Mouse (Mus musculus) cerebral cortex, adult 2 months (tissue): Measurements from ENCODE around the gene Yaf2.

Source experiments
- WGBS: fragments of 180-500 bp; shearing (Covaris S2); methylation state at CpG from one replicate; pipeline ENCODE4 v1.1.7; 2018; 5-methylcytosine and 5-hydroxymethylcytosine counted together

The Yaf2 gene

DNA sequence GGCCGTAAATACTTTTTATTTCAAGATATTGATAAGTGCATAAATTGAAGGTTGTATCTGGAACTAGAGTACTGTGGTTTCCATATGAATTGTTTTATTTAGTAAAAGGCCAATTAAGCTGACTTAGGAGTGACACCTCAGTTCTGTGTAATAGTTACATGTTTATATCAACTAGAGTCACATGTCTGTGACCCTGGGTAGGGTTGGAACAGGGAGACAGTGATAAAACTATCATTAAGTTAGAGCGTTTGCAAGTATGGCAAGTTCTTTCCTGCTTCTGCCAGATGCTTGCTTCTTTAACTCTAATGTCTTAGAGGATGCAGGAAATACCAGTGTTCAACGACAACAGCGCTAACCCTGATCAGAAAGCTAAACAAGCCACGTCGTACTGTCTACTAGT is 52.4 kb downstream of the Yaf2 start:
- 85% methylated on average over 6 of the region's 6 CpGs for whole genome bisulfite sequencing

DNA sequence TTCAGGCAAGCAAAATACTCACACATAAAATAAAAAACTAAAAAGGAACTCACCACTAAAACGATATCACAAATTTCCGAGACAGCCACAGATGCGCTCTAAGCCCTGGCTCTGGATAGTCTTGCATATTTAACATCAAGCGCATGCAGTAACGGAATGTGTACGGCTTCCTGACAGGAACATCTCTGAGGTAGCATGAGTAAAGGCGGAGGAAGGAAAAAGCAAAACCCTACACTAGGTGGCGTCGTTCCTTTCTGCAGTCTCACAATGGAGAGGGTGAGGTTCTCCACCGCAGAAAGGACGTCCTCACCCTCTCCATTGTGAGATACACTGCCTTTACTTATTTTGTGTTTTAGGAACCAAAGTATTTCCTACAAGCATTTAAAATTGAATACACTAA is 53.4 kb downstream of the Yaf2 start:
- WGBS = 64% methylated on average over 11 of the region's 11 CpGs

DNA sequence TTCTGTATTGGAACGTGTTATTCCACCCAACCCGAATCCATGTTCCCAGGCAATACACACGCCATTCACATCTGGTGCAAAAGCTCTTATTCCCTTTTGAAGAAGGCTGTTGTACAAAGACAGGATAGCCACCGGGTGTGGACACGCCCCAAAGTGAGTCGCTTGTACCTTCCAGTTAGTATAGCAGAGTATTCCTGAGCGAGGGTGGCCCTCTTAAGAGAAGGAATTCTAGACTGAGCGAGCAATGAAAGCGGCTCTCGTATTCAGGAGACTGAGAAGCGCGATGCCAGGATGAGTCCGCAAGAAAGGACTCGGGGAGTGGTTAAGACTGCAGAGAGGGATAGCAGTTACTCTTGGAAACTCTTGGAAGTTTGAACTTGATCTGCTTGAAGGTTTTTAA is 60.5 kb downstream of the Yaf2 start:
- WGBS = 3% methylated on average over 14 of the region's 14 CpGs

DNA sequence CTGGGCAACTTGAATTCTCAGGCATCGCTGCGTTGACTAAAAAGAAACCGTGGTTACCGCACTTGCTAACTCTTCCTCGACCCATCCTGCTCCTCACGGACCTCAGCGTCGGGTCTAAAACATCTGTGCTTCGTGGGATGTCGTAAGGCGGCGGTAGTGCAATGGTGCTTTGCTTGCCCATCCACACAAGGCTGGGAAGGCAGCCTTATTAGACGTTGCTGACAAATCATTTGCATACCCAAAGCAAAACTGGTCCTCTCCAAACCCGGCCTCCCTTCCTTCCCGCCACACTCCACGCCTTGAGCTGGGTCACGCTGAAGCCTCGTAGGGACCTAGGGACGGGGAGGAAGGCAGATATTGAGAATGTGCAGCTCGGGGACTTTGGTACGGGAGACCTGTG is 61.1 kb downstream of the Yaf2 start:
- WGBS = under 1% methylated on average over 21 of the region's 21 CpGs

DNA sequence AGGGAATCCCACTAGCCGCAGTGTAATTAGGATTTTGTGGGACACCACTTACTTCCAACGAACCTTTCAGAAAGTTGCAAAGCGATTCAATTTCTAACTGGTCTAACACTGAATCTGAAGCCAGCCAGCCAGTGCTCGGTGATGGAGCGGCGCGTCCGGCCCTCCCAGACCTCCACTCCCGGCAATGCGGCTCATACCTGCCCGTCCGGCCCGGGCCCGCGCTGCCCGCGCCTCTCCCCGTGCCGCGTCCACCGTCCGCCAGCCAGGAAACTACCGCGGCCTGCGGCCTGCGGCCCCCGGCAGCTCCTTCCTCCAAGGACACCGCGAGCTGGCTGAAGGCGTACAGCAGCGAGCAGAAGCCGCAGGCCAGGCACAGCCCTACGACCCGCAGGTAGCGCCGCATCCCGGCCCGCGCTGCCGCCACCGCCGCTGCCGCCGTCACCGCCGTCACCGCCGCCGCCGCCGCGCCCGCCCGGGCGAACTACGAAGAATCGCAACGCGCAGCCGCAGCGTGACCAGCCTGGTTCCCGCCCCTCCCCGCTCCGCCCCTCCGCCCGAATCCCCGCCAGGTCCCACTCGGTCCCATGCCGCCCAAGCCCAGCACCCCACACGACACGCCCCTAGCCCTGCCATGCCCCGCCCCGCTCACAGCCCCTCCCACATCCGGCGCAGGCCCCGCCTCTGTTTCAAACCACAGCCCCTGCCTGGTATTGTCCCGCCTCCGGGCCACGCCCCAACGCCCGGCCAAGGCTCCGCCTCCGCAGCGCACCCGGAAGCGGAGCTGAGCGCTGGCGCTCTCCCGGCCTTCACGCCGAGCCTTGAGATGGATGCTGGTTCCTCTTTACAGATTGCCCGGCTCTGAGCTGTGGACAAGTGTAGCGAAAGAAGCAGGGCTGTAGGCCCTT is 61.8 kb downstream of the Yaf2 start, which contains the start of gene Gxylt1:
Gene Gxylt1, minus strand, starts transcription at position 501 of the 905 bp plus-strand sequence.
- WGBS = 1% methylated on average over 89 of the region's 93 CpGs

DNA sequence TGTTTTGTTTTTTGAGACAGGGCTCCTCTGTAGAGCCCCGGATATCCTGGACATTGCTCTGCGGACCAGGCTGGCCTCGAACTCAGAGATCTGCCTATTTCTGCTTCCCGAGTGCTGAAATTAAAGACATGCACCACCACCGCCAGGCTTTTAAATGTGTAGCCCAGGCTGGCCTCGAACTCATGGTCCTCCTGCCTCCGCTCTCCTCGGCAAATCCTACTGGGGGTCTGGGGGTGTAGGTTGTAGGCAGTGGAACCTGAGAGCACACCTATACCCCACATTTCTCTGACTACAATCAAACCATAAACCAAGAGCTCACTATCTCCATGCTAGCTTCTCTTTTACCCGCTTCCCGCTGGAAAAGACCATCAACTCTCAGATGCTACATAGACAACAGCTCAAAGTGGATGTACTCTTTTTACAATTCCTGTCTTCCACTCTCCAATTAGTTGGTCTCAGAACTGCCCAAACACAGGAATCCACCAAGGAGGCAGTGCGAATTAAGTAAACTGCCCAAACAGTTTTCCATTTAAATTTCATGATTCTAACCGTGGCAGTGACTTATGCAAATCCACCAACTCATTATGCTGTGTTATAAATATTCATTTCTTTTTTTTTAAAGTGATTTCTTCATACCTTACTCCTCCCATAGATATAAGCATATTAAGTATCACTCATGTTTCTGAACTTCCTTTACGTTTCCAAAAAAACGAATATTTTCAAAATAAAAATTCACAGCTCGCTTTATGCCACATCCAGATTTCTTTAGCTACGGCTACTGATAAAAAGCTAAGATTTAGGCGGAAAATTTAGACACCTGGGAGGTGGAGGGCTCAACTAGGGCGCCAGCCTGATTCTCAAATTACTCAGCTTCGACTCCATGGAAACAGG is 62.7 kb downstream of the Yaf2 start:
- 34% methylated on average over 19 of the region's 19 CpGs for WGBS

DNA sequence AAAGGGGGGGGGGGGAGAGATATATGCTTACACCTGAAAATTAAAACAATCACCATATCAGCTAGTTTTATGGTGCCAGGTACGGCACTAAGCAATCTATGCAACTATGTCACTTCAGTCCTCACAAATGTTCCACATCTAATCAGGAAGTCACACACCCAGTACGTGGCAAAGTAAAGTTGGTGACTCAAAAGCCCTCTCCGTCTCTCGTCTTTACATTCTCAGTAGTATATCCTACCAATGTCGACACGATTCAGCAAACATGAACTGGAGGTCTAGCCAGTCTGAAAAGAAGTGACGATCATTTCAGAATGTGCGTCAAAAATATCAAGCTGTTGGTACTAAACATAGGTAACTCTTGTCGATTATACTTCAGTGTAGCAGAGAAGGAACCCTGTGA is 63.8 kb downstream of the Yaf2 start:
- WGBS = 78% methylated on average over 9 of the region's 9 CpGs

DNA sequence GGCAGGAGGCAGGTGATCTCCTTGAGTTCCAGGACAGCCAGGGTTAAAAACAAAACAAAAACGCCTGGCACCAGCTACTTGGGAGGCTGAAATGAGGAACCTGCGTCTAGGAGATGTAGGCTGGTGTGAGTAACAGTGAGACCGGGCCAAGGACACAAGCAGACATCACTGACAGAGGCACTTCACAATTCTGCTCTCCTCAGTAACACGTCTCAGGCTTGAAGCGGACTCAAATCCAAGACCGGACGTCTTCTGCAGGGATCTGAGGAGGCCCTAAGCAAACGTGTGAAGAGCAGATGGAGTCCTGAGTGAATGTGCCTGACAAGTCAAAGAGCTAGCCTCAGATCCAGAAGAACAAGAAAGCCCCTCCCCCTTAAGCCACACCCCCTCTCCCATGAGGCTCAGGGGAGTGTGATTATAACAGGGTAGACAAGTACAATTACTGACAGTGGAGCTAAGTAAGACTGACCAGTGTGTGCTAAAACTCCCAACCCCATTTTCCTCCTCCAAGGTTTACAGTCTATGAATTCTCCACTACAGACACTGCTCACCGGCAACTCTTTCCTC is 66.4 kb downstream of the Yaf2 start:
- 60% methylated on average over 9 of the region's 9 CpGs for WGBS

DNA sequence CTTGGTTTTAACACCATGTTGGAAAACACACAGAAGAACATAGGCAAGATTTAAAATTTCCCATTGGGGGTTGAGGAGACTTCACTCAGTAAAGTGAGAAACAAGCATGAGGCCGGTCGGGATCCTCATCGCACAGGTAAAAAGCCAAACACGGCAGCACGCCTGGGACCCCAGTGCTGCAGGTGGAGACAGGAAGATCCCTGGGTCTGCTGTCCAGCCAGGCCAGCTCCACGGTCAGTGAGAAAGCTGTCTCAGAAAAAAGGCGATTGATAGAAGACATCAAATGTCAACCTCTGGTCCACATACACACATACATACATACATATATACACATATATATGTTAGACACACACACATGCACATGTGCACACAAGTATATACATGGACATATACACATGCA is 67.2 kb downstream of the Yaf2 start:
- WGBS = 92% methylated on average over 7 of the region's 7 CpGs

DNA sequence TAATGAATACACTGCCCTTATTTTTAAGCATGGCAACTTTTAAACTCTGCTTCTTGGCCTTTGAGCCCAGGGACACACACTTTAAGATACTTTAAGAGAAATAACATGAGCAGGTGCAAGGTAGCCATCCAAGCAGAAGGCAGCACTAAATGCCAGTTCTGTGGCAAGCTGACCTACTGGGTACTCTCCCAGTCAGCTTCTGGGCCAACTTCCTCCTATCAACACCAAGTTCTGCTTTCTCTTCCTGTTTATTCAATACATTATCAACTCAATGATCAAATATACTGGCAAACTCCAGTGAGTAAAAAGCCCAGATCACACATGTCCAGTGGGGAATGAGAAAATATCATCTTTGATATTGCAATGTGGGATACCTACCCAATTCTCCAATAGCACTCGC is 68.7 kb downstream of the Yaf2 start:
- WGBS = 90% methylated on average over 1 of the region's 1 CpGs

DNA sequence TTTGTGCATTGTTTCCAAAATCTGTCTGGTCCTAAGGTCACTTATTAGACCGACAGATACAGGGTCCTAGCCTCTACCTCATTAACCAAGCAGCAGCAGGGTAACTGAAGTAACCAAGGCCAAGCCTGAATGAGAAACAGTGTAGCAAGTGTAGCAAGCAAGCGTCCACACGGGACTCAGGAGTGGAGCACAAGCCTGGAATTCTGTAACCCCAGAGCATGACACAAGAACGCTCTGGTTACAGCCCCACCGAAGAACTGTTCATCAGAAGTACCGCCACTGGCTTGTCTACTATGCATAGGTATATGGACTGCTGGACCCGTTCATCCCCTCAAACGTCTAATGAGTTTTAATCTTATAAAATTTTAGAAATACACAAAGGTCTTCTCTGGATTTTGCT is 69.3 kb downstream of the Yaf2 start:
- WGBS = 84% methylated on average over 8 of the region's 8 CpGs

DNA sequence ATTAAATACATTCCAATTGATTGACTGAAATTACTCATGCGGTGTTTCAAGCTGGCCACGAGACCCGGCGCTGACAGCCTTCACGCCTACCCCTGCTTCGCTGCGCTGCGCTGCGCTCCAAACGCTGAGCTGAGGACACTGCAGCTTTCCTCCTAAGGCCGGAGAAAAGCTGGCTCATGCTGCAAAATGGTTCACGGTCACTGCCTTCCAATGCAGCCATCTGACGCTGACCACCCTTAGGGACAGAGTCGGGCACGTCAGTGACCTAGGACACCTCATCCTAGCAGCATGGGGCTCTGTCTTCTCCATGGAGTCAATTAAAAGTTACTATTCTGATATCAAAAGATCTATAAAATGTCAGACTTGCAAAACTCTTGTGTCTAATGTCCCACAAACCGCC is 70.4 kb downstream of the Yaf2 start:
- WGBS = 78% methylated on average over 16 of the region's 16 CpGs

DNA sequence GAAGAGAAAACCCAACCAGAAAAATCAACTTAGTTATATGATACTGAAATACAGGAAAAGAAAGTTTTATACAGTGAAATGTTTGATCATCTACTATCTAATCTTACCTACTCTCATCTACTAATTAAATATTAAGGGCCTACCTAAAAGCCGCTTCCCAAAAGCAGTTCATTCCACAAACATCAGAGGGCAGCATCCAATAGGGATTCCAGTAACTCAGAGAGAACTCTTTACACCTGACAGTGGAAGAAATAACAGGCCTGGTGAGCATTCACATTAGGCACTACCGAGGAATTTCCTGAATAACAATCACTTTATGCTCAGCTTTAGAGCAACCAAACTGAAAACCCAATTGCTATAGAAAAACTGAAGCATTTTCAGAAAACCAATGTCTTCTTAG is 71.0 kb downstream of the Yaf2 start:
- WGBS = 49% methylated on average over 2 of the region's 2 CpGs

DNA sequence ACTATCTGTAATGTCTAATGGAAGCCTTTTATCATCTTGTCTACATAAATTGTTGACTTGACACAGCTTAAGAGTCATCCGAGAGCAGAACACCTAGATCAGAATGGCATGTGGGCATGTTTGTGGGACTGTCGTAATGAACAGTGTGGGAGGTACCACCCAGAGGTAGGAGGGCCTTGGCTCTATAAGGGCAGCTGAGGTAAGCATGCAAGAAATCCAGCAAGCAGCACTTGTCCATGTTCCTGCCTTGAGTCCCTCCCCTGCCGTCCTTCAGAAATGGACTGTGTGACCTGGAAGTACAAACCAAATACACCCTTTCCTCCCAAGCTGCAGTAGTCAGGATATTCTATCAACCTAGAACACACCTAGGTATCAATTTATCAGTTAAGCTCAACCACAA is 71.5 kb downstream of the Yaf2 start:
- 67% methylated on average over 3 of the region's 3 CpGs for WGBS

DNA sequence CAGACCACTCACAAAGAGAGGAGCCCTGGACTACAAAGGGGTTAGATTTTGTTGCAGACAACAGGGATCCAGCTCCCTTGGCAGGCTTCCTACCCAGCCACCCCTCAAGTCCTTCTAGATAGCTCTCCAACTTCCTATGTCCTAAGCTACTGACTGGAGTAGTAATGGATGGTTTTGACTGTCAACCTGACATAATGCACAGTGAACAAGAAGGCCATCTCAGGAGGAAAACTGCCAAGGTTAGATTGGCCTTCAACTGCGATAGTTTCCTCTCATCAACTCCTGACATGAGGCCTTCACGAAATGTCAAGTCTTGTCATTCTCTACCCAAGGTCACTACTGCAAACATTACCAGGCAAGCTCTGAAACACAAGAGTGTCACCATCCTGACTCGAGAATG is 72.5 kb downstream of the Yaf2 start:
- 87% methylated on average over 3 of the region's 3 CpGs for WGBS

DNA sequence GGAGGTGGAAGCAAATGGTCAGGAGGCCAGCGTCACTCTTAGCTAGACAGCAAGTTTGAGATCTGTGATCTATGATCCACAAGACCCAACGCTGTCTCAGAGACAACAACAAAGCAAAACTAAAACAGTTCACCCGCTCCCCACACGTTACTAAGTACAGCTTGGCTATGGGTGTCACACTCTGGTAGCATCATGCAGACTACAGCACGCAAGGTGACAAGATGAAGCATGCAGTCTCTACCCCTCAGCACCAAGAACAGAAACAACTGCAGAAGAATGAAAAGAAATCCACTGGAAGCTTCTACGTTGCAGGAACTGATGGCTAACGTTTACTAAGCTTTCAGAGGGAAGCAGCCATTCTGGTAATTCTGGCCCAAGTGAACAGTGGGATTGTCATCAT is 73.2 kb downstream of the Yaf2 start:
- 64% methylated on average over 7 of the region's 7 CpGs for WGBS

DNA sequence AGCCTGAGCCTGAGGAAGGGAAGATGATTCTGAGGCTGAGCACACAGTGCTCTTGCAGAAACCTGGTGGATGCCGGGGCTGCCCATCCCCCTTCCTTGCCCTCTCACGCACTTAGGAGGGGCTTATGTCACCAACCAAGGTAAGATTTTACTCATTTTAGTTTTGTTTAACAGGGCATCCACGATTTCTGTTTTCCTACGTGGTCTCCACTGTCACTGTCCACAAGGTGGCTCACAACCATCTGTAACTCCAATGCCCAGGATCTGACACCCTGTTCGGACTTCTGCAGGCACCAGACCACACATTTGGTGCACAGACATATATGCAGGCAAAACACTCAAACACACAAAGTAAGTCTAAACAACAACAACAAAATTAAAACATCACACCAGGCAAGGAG is 73.9 kb downstream of the Yaf2 start:
- WGBS = 50% methylated on average over 5 of the region's 5 CpGs

DNA sequence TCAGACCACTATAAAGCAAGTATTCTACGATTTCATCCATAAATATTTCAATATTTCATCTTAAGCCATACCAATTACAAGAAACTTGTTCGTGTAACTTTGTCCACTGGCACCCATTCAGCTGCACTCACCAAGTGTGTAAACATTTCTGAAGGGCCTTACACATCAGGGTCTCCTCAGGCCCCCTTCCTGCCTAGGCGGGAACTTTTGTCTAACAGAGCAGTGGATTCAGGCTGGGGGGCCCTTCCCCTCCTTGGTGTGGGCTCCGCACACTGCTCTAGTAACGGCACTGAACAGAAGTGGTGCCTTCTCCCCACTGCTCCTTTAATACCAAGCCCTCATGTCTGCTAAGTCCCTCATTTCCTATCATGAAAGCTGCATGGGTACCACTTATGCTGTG is 74.5 kb downstream of the Yaf2 start:
- 85% methylated on average over 5 of the region's 5 CpGs for WGBS

DNA sequence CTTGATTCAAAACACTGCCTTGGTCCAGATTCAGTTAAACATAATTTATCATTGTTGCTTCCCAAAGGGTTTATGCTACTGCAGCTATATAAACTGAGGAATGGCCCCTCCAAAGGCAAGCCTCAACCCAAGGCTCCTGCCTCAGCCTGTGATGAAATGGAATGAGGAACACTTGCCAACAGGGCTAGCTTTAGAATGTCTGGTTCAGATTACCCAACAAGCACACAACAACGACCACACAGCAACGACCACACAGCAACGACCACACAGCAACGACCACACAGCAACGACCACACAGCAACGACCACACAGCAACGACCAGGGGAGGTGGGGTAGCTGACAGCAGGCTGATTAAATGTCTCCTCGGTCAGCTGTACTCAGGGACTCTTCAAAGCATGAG is 76.8 kb downstream of the Yaf2 start:
- 81% methylated on average over 8 of the region's 8 CpGs for WGBS

DNA sequence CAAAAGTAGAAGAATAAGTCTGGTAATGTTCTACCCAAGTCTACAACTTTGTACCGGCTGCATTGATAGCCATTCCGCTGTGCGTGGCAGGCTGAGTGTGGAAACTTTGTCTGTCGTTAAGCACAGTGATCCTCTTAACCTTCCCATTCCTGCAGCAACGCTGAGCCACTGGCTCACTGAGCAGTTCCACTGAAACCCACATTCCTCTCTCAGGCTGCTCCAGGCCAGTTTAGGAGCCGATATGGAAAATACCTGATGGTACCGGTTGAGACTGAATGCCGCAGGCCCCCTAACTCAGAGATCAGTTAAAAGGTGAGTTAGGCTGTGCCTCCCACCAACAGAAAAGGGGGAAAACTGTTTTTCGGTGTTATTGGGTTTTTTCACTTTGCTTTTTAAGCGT is 81.4 kb downstream of the Yaf2 start:
- 94% methylated on average over 10 of the region's 10 CpGs for WGBS

DNA sequence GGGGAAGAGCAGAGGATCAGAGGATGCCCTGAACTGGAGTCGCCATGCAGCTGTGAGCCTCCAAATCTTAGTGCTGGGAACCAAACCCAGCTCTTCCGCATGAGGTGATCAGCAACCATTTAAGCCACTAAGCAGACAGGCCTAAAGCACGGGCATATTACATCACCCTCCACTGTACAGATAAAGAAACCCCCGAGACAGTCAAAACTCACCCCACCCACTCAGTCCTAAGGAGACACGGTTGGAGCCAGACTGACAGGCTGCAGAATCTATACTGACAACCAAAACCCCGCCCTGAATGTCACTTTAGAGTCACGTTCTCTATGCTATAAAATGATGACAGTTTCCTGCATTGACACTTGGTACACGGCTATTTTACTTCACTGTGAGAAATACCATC is 83.6 kb downstream of the Yaf2 start:
- 71% methylated on average over 8 of the region's 8 CpGs for WGBS

DNA sequence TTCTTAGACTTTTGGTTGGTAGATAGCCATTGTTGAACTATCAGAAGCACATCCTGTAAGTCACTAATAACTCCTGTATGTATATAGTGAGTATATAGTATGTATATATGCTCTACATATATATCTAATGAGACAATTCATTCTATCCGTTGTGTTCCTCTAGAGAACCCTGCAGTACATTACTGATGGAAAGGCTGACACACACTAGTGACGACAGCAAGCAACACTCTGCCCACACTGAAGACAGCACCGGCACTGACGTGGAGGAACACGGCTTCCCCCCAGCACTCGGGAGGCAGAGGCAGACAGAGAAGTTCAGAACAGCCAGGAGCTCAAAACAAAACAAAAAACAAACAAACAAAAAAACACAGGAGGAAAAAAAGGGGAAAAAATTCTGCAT is 84.3 kb downstream of the Yaf2 start:
- 53% methylated on average over 6 of the region's 6 CpGs for WGBS
